In genomic region chr12:100862272-100862671, GRCm38 (mm10) we compare ENCODE assay signal across 19 mouse cellular contexts. TPM values are rescaled to one million over a fixed set of nuclear protein-coding genes. Genes with fewer than 3 reads are reported as not detected.
A peak's percentile ranks its signal among the peaks of the same experiment; 100 is the strongest.
DNase-seq lines count a peak whose midpoint lies in the region; ATAC-seq and TF ChIP-seq lines count a peak whose summit lies in the region.
"Had no signal": no experiment of that assay in that cellular context is flagged by ENCODE, and none has a peak within 500 bp of the region (broad histone marks: within the 10 kb centered on the region; RNA-seq: fewer than 3 reads in every experiment).

No protein-coding gene starts in this region.

- 52% methylated on average over 3 of the region's 3 CpGs for WGBS in intestine, postnatal 0 days
- WGBS in intestine, embryonic 16.5 days: 78% methylated on average over 3 of the region's 3 CpGs
- 53% methylated on average over 3 of the region's 3 CpGs for WGBS in small intestine, adult 2 months

- no peak for TF ChIP-seq CTCF in intestine, postnatal 0 days (IDR thresholded peaks at IDR 0.05; ENCODE audit: low read depth)
- no peak for TF ChIP-seq CTCF in small intestine, adult 2 months (IDR thresholded peaks at IDR 0.05; ENCODE audit: extremely low read depth, insufficient read length, insufficient replicate concordance, low read depth, low read length)

- no peaks in the 10 kb centered on the region for H3K36me3 ChIP-seq in intestine, postnatal 0 days (ENCODE audit: control insufficient read depth, insufficient read depth)
- no peaks in the 10 kb centered on the region for H3K36me3 ChIP-seq in intestine, embryonic 16.5 days (ENCODE audit: control insufficient read depth, insufficient read depth, low read length)
- no peaks in the 10 kb centered on the region for H3K36me3 ChIP-seq in ES-E14 (ENCODE audit: control insufficient read depth, insufficient read depth, low read length, poor library complexity, severe bottlenecking)
- H3K36me3 ChIP-seq in small intestine, adult 2 months (ENCODE audit: control insufficient read depth, insufficient read depth, low read length): peaks cover 9% of the 10 kb centered on the region
- H3K36me3 ChIP-seq: embryonic facial prominence, embryonic 15.5 days; forebrain, embryonic 15.5 days; heart, embryonic 15.5 days; hindbrain, embryonic 13.5 days had no signal

- in situ Hi-C loops in ES-E14 (cut with MboI; ENCODE audit: low sequenced_read_pairs in 2 of 2, unreplicated experiment in 2 of 2): no loop called here

- H3K4me3 ChIP-seq in intestine, postnatal 0 days (ENCODE audit: low read depth, low read length): no peak overlapping the region
- H3K4me3 ChIP-seq in intestine, embryonic 16.5 days (ENCODE audit: low read length): no peak overlapping the region
- H3K4me3 ChIP-seq in ES-E14 (ENCODE audit: insufficient read depth in 1 of 2, low read depth in 1 of 2, low read length in 2 of 2, poor library complexity in 1 of 2, severe bottlenecking in 1 of 2): no peak overlapping the region
- H3K4me3 ChIP-seq in small intestine, adult 2 months (ENCODE audit: low read depth, low read length): no peak overlapping the region
- H3K4me3 ChIP-seq: embryonic facial prominence, embryonic 15.5 days; forebrain, embryonic 15.5 days; heart, embryonic 15.5 days; hindbrain, embryonic 13.5 days had no signal

- no peaks in the 10 kb centered on the region for H3K9me3 ChIP-seq in intestine, postnatal 0 days (ENCODE audit: control insufficient read depth)
- no peaks in the 10 kb centered on the region for H3K9me3 ChIP-seq in intestine, embryonic 16.5 days (ENCODE audit: control insufficient read depth, low read length)
- no peaks in the 10 kb centered on the region for H3K9me3 ChIP-seq in ES-E14 (ENCODE audit: control insufficient read depth, insufficient read depth, low read depth, low read length)
- H3K9me3 ChIP-seq: embryonic facial prominence, embryonic 15.5 days; forebrain, embryonic 15.5 days; heart, embryonic 15.5 days had no signal

- H3K4me2 ChIP-seq in intestine, postnatal 0 days (replicated peaks; ENCODE audit: low read depth): no peak overlapping the region
- H3K4me2 ChIP-seq in intestine, embryonic 16.5 days (ENCODE audit: low read depth, low read length): no peak overlapping the region
- H3K4me2 ChIP-seq: embryonic facial prominence, embryonic 15.5 days; forebrain, embryonic 15.5 days; heart, embryonic 11.5 days; heart, embryonic 15.5 days; hindbrain, embryonic 13.5 days had no signal

- no peaks in the 10 kb centered on the region for H3K27me3 ChIP-seq in intestine, postnatal 0 days (replicated peaks; ENCODE audit: control insufficient read depth, insufficient read depth, low read length)
- H3K27me3 ChIP-seq in intestine, embryonic 16.5 days (replicated peaks; ENCODE audit: control insufficient read depth, insufficient read depth, low read length): no peaks in the 10 kb centered on the region
- H3K27me3 ChIP-seq in small intestine, adult 2 months (ENCODE audit: control insufficient read depth, insufficient read depth, low read length): no peaks in the 10 kb centered on the region
- H3K27me3 ChIP-seq: embryonic facial prominence, embryonic 15.5 days; forebrain, embryonic 15.5 days; heart, embryonic 15.5 days; hindbrain, embryonic 13.5 days had no signal

- no peak overlapping the region for H3K9ac ChIP-seq in intestine, postnatal 0 days (ENCODE audit: low read depth, low read length)
- H3K9ac ChIP-seq in intestine, embryonic 16.5 days (ENCODE audit: low read depth, low read length): no peak overlapping the region
- no peak overlapping the region for H3K9ac ChIP-seq in ES-E14 (ENCODE audit: insufficient read depth, low read depth, low read length, poor library complexity, severe bottlenecking)
- H3K9ac ChIP-seq: embryonic facial prominence, embryonic 15.5 days; forebrain, embryonic 15.5 days; heart, embryonic 15.5 days; hindbrain, embryonic 13.5 days had no signal

- ATAC-seq in intestine, postnatal 0 days: peak; percentile 47; the same call in 1 of the 2 replicates
- no peak for ATAC-seq in intestine, embryonic 16.5 days
- ATAC-seq in granulocyte monocyte progenitor cell, adult 5-6 weeks (replicated peaks; ENCODE audit: poor library complexity, severe bottlenecking): peak; percentile 42
- ATAC-seq: forebrain, embryonic 15.5 days had no signal

- TF ChIP-seq POLR2A in small intestine, adult 2 months (IDR thresholded peaks at IDR 0.05; ENCODE audit: low read depth, low read length): no peak

- H3K4me1 ChIP-seq in intestine, postnatal 0 days (replicated peaks; ENCODE audit: control insufficient read depth, insufficient read depth, low read length): peaks cover 4% of the 10 kb centered on the region; the same call in 1 of the 2 replicates
- no peaks in the 10 kb centered on the region for H3K4me1 ChIP-seq in intestine, embryonic 16.5 days (ENCODE audit: control insufficient read depth, insufficient read depth, low read length)
- H3K4me1 ChIP-seq in ES-E14 (ENCODE audit: control insufficient read depth in 2 of 2, insufficient read depth in 2 of 2, low read length in 2 of 2, poor library complexity in 1 of 2): no peaks in the 10 kb centered on the region
- peaks cover 17% of the 10 kb centered on the region for H3K4me1 ChIP-seq in small intestine, adult 2 months (ENCODE audit: control insufficient read depth, insufficient read depth, insufficient read length, low read length)
- H3K4me1 ChIP-seq: embryonic facial prominence, embryonic 15.5 days; forebrain, embryonic 15.5 days; heart, embryonic 15.5 days had no signal

- no peak for DNase-seq in ES-E14 (ENCODE audit: low read depth, low spot score)
- no peak for DNase-seq in kidney, adult 18-20 months
- no peak for DNase-seq in urinary bladder, postnatal 25 days (ENCODE audit: low spot score)
- DNase-seq: adrenal gland, adult 2 months; adrenal gland, postnatal 25 days; cerebellum, adult 2 months; embryo, embryonic 11 days; gastrocnemius, postnatal 36 days; heart, adult 18-20 months; heart, postnatal 14 days had no signal

- H3K27ac ChIP-seq in intestine, postnatal 0 days (ENCODE audit: low read depth, low read length): no peak overlapping the region
- no peak overlapping the region for H3K27ac ChIP-seq in intestine, embryonic 16.5 days (ENCODE audit: low read length)
- H3K27ac ChIP-seq in ES-E14 (ENCODE audit: insufficient read depth, low read depth, low read length, poor library complexity, severe bottlenecking): no peak overlapping the region
- peak overlapping the region; percentile 80; the same call in 1 of the 2 replicates for H3K27ac ChIP-seq in small intestine, adult 2 months (ENCODE audit: insufficient read depth, low read depth, low read length)
- H3K27ac ChIP-seq: embryonic facial prominence, embryonic 15.5 days; forebrain, embryonic 15.5 days; heart, embryonic 15.5 days; hindbrain, embryonic 13.5 days had no signal

TF ChIP-seq in ES-E14, 5 proteins besides CTCF, POLR2A, EP300 and RAD21:
- TF ChIP-seq MAFK (IDR thresholded peaks at IDR 0.05; ENCODE audit: insufficient read depth, low read depth, low read length) (peak; percentile 73), CHD2 (IDR thresholded peaks at IDR 0.05; ENCODE audit: low read depth, low read length) (no peak)

RNA-seq across cellular contexts. Expression of gene Gpr68, which starts 45.7 kb away (rescaled TPM):
- 0.31 TPM in 2 replicates for polyA plus RNA-seq in intestine, postnatal 0 days (2015; fragmentation: Nextera tagmentation; extraction: Ambion mirVana)
- 0.48 and 0.56 TPM in 2 replicates for polyA plus RNA-seq in intestine, embryonic 16.5 days (2015; fragmentation: Nextera tagmentation; extraction: Ambion mirVana)
- total RNA-seq in ES-E14 (2012; rRNA removed): 0.49 and 0.58 TPM in 2 replicates
- 0.23 and 1.6 TPM in 2 replicates for total RNA-seq in granulocyte monocyte progenitor cell, adult 5-6 weeks (2014; fragmentation: Nextera tagmentation)
- total RNA-seq in granulocyte monocyte progenitor cell, adult 5-6 weeks (2017): 0.47 TPM in 1 of 2 replicates, not detected in the other
- 3.0 and 6.0 TPM in 2 replicates for polyA plus RNA-seq in small intestine, adult 2 months (2012; rRNA removed)
